Mouse (Mus musculus) stomach, postnatal 0 days (tissue): ENCODE measurements around the gene Ephb6.

Source experiments
- CTCF ChIP-seq: IDR thresholded peaks from 2 replicates; pipeline ENCODE4 v1.5.1; 2016; ENCODE audit warnings: antibody characterized with exemption, low read depth, mild to moderate bottlenecking, moderate library complexity
- EP300 ChIP-seq: optimal IDR thresholded peaks from 2 replicates; pipeline ENCODE3; 2016; ENCODE audit warnings: antibody characterized with exemption

- TF ChIP-seq CTCF (peak; percentile 21; the same call in 1 of the 2 replicates), EP300 (no peak)
Measured at GRCm38 (mm10) chr6:41606214-41606613, 932 bp downstream of the Ephb6 start.
